Mouse (Mus musculus) lung, embryonic 15.5 days (tissue): ENCODE measurements around the gene Bmpr1a. TPM values are rescaled to one million over a fixed set of nuclear protein-coding genes. Genes with fewer than 3 reads are reported as not detected.

Experiments used
- ATAC-seq: fragments of 200-750 bp; cut with Nextera tagmentation; 2 replicates; pipeline ENCODE4 v1.8.0; 2017; ENCODE audit warnings: moderate number of reproducible peaks, borderline replicate concordance; ENCODE audit not compliant: low FRiP score, low TSS enrichment; ENCODE audit errors: extremely low read depth
- H3K27ac ChIP-seq: fragments of 300-500 bp; sonication (generic); 2 replicates; pipeline ENCODE4 v1.5.1; 2015; ENCODE audit warnings: moderate library complexity, mild to moderate bottlenecking, inconsistent platforms
- H3K27me3 ChIP-seq: fragments of 300-500 bp; sonication (generic); 2 replicates; pipeline ENCODE4 v1.6.1; 2015; ENCODE audit warnings: inconsistent platforms
- H3K36me3 ChIP-seq: fragments of 300-500 bp; sonication (generic); 2 replicates; pipeline ENCODE4 v1.6.1; 2015; ENCODE audit warnings: inconsistent platforms
- H3K4me1 ChIP-seq: fragments of 300-500 bp; sonication (generic); 2 replicates; pipeline ENCODE4 v1.6.1; 2015; ENCODE audit warnings: inconsistent platforms
- H3K4me2 ChIP-seq: fragments of 300-500 bp; sonication (generic); 2 replicates; pipeline ENCODE4 v1.6.1; 2015; ENCODE audit warnings: inconsistent platforms, mild to moderate bottlenecking, moderate library complexity
- H3K4me3 ChIP-seq: fragments of 300-500 bp; sonication (generic); 2 replicates; pipeline ENCODE4 v1.5.1; 2015; ENCODE audit warnings: mild to moderate bottlenecking, inconsistent platforms
- H3K9ac ChIP-seq: fragments of 300-500 bp; sonication (generic); 2 replicates; pipeline ENCODE4 v1.6.1; 2015; ENCODE audit warnings: inconsistent platforms
- H3K9me3 ChIP-seq: fragments of 300-500 bp; sonication (generic); 2 replicates; pipeline ENCODE4 v1.6.1; 2016; ENCODE audit warnings: inconsistent platforms
- WGBS: fragments of 180-500 bp; shearing (Covaris S2); methylation state at CpG from one replicate; pipeline ENCODE4 v1.1.7; 2015; 5-methylcytosine and 5-hydroxymethylcytosine counted together
- polyA plus RNA-seq: library from polyadenylated mRNA; unstranded; fragments of >200 nt; fragmentation: Nextera tagmentation; extraction: Ambion mirVana; gene quantifications from 2 replicates; pipeline ENCODE4 v1.2.1, GENCODE M21; 2015

Gene Bmpr1a
- polyA plus RNA-seq, 1 experiment from 2014 or later = 39.1 TPM

DNA sequence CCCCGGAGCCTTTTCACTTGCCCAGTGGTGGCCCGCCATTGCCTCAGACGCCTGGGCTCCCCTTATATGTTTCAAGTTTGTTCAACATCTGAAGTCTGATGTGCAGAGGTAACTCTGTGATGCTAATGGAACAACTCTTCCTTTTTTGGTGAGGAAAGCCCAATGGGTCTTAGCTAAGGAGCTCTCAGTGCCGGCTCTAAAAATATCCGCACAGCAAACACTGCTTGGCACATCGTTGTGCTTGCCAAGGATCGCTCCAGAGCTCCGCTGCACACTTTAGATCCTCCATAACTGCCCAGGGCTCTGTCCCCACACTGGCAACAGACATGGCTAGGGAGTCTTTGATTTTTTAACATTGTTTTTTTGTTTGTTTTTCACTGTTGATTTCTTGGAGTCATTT, 25.7 kb upstream of the Bmpr1a start:
- Histone ChIP-seq H3K9ac (no peak overlapping the region), H3K9me3 (no peaks in the 10 kb centered on the region), H3K36me3 (no peaks in the 10 kb centered on the region), H3K4me1 (peaks cover 6% of the 10 kb centered on the region; the same call in 1 of the 2 replicates), H3K27ac (0 out of 2 replicates have a peak overlapping the region, but pooled peaks have one; percentile 26), H3K27me3 (peaks cover 17% of the 10 kb centered on the region; the same call in 1 of the 2 replicates), H3K4me2 (no peak overlapping the region), H3K4me3 (no peak overlapping the region)
- no peak for ATAC-seq
- WGBS = 46% methylated on average over 8 of the region's 8 CpGs

DNA sequence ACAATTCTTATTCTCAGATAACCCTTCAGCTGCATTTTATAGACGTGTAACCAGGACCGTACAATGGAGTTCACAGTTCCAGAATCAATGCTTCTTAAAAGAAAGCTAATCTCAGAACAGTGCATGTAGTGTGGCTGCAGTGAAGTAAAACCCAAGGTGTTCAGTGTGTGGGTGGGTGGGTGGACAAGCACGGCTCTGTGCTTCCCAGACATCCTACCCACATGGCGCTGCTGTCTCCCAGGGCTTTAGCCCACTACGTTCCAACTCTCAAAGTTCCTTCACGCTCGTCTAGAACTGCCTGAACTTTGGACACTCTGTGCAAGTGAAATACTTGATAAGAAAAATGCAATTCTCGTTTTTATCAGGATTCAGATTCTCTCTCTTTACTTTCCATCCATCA, 19.6 kb upstream of the Bmpr1a start, which contains the start of gene 9230112D13Rik:
Gene 9230112D13Rik (minus strand): TSS at position 101 of the 400 bp plus-strand sequence.
- H3K27me3 ChIP-seq = peaks cover 42% of the 10 kb centered on the region
- no peak for ATAC-seq
- no peak within 1 kb of the TSS for H3K4me2 ChIP-seq
- H3K36me3 ChIP-seq = no peaks in the 10 kb centered on the region
- H3K4me1 ChIP-seq = peaks cover 4% of the 10 kb centered on the region; the same call in 1 of the 2 replicates
- no peak within 1 kb of the TSS for H3K4me3 ChIP-seq
- H3K27ac ChIP-seq = no peak within 1 kb of the TSS
- WGBS = 62% methylated on average over 8 of the region's 8 CpGs
- H3K9ac ChIP-seq = no peak within 1 kb of the TSS
- H3K9me3 ChIP-seq = no peaks in the 10 kb centered on the region

DNA sequence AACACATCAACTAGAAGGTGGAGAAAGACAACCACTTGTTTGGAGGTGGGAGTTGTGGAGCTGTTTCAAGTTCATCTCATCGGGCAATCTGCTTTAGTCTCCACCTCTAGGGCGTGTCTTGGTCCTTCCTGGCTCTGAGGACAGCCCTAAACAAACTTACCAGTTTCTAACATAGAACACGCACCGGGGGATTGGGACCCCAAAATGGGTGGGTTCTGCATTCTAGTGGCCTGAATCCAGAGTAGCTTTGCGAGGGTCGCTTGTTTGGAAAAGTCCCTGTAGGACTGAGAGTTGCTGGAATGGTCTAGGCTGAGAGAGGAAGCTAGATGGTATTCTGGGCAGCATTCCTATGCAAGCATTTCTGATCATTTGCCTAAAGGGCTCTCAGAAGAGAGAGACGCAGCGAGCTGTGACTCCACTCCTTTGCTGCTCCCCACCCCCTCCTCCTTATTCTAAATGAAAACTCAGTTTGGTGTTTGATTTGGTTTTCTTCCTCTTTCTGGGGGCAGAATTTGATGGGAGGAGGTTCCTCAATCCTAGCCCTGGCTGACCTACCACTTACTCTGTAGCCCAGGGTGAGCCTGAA, 14.9 kb upstream of the Bmpr1a start:
- no peaks in the 10 kb centered on the region for H3K9me3 ChIP-seq
- WGBS = 69% methylated on average over 8 of the region's 8 CpGs
- H3K27me3 ChIP-seq = peaks cover 47% of the 10 kb centered on the region
- no peak overlapping the region for H3K4me2 ChIP-seq
- no peak overlapping the region for H3K4me3 ChIP-seq
- no peak overlapping the region for H3K27ac ChIP-seq
- no peak overlapping the region for H3K9ac ChIP-seq
- no peaks in the 10 kb centered on the region for H3K36me3 ChIP-seq
- no peak for ATAC-seq
- H3K4me1 ChIP-seq = peaks cover 11% of the 10 kb centered on the region; the same call in 1 of the 2 replicates

DNA sequence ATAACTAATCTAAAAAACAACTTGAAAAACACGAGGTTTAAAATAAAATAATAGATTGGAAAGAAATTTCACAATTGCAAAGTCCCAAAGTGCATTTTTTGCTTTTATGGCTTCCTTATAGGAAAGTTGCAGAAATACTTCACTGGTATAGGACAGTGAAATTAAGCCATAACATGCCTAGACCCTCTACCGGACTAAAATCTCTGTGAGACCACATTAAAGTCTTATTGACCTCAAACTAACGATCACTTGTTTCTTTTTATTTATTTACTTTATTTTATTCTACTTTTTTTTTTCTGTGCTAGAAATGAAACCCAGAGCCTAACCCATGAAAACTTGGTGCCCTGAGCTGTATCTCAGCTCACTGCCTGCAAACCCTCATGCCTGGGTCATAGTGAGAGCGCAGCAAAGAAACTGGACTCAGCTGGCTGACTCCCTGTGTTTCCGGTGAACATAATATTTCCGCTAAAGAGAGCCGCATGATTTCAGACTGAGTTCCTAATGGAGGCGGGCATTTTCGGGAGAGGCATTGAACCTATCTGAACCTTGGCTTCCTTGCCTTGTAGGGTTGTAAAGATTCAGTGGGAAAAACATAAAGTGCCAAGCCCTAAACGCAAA, 13.9 kb upstream of the Bmpr1a start:
- Histone ChIP-seq H3K9ac (no peak overlapping the region), H3K36me3 (no peaks in the 10 kb centered on the region), H3K27ac (no peak overlapping the region), H3K9me3 (no peaks in the 10 kb centered on the region), H3K4me2 (no peak overlapping the region), H3K4me3 (no peak overlapping the region), H3K4me1 (peaks cover 11% of the 10 kb centered on the region; the same call in 1 of the 2 replicates), H3K27me3 (peaks cover 37% of the 10 kb centered on the region)
- 81% methylated on average over 10 of the region's 10 CpGs for WGBS
- ATAC-seq = no peak

DNA sequence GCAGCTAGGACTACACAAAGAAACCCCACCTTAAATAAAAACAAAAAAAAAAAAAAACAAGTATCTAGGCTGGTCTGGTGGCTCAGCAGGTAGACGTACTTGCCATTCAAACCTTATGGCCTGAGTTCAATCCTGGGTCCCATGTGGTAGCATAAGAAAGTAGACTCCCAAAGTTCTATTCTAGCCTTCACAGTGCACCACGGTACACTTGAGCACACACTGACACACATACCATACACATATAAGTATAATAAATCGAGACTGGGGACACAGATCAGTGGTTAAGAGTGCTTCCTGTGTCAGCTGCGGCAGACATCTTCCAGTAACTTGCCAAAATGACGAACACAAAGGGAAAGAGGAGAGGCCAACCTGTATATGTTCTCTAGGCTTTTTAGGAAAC, 12.7 kb upstream of the Bmpr1a start:
- Histone ChIP-seq H3K9me3 (no peaks in the 10 kb centered on the region), H3K4me1 (peaks cover 11% of the 10 kb centered on the region; the same call in 1 of the 2 replicates), H3K9ac (no peak overlapping the region), H3K4me2 (no peak overlapping the region), H3K36me3 (no peaks in the 10 kb centered on the region), H3K27ac (no peak overlapping the region), H3K4me3 (no peak overlapping the region), H3K27me3 (peaks cover 28% of the 10 kb centered on the region)
- WGBS = 74% methylated on average over 5 of the region's 5 CpGs
- ATAC-seq = no peak

DNA sequence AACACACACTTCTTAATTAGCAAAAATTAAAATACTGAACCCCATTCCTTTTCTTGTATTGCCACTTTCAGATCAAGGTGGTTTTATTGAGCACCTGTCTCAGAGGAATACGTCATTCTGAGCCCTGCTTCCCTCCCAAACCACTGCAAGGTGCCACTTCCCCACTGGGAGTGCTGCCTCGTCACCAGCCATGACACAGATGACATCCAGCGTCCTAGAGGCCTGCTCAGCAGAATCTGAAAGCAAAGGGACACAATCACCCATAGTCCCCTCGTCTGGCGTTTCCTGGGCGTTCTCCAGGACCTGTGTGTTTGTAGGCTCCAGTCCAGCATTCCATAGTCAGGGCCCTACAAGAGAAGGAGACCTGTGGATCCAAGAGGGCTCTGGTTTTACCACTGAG, 11.0 kb upstream of the Bmpr1a start:
- Histone ChIP-seq H3K9ac (no peak overlapping the region), H3K4me2 (no peak overlapping the region), H3K4me3 (no peak overlapping the region), H3K27ac (no peak overlapping the region), H3K36me3 (no peaks in the 10 kb centered on the region), H3K4me1 (peaks cover 13% of the 10 kb centered on the region; the same call in 1 of the 2 replicates), H3K9me3 (no peaks in the 10 kb centered on the region), H3K27me3 (peaks cover 23% of the 10 kb centered on the region)
- no peak for ATAC-seq
- WGBS = 32% methylated on average over 6 of the region's 6 CpGs

DNA sequence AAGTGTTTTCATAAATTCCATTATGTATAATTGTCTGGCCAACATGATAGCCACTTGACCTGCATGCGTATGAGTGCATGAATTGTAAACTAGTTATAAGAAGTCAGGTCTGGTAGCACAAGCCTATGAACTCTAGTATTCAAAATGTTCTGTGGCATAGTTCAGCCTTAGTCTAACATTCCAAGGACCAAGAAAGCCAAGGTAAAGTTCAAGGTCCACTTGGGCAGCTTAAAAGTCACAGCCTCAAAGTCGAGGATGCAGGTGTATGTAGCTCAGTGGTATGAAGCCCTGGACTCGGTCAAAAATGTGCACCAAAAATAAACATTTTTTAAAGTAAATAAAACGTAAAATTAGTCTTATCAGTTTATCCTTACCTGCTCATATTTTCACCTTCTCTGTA, 9.5 kb upstream of the Bmpr1a start:
- Histone ChIP-seq H3K27ac (no peak overlapping the region), H3K36me3 (no peaks in the 10 kb centered on the region), H3K4me3 (no peak overlapping the region), H3K9ac (no peak overlapping the region), H3K27me3 (peaks cover 18% of the 10 kb centered on the region), H3K9me3 (no peaks in the 10 kb centered on the region), H3K4me2 (no peak overlapping the region), H3K4me1 (peaks cover 23% of the 10 kb centered on the region)
- 55% methylated on average over 4 of the region's 4 CpGs for WGBS
- no peak for ATAC-seq

DNA sequence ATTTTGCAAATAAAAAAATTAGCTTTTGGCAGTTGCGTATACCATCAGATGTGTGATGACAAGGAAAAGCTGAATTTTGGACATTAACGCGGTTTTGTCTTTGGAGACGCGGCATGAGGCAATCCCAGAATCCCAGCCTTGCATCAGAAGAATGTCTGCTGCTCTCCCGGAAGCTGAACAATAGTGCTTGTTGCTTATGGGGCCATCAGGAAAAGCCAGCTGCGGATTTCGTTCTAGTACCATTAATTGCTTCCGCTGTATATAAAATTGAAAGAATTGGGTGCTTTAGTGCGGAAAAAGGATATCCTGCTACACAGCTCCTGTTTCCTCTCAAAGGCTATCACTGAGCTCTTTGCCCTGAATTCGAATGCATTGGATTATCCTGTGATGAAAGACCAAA, 8.8 kb upstream of the Bmpr1a start:
- WGBS = 38% methylated on average over 11 of the region's 11 CpGs
- Histone ChIP-seq H3K27ac (peak overlapping the region; percentile 41), H3K36me3 (no peaks in the 10 kb centered on the region), H3K9me3 (no peaks in the 10 kb centered on the region), H3K27me3 (peaks cover 13% of the 10 kb centered on the region), H3K9ac (no peak overlapping the region), H3K4me2 (peak overlapping the region; percentile 21), H3K4me3 (peak overlapping the region; percentile 3; the same call in 1 of the 2 replicates), H3K4me1 (peaks cover 23% of the 10 kb centered on the region)
- ATAC-seq = no peak; the same call in 1 of the 2 replicates

DNA sequence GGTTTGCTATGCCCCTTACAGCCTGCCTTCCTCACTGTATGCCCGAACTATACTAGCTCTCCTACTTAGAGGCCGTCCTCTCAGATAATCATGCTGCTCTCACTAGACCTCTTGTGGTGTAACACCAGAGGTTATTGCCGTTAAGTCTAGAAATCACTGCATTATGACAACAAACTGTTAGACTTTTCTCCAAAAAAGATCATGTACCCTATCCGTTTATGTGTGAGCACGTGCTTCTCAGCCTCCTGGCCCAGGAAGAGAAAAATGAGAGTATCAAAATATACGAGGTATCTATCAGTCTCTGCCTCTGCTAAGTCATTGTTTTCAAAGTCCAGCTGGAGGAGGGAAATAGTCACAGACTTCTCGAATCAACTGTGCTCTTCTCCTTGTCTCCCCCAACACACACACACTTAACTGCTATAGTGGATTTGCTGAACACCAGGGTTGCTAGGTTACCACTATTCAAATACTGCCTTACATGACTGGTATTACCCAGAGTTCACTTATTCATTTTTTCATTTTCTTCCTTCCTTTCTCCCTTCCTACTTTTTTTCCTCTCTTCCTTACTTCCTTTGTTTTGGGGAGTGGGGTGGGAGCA, 5.8 kb upstream of the Bmpr1a start:
- Histone ChIP-seq H3K9ac (no peak overlapping the region), H3K36me3 (no peaks in the 10 kb centered on the region), H3K4me2 (0 out of 2 replicates have a peak overlapping the region, but pooled peaks have one; percentile 3), H3K4me1 (peaks cover 22% of the 10 kb centered on the region), H3K27ac (peak overlapping the region; percentile 32), H3K27me3 (peaks cover 15% of the 10 kb centered on the region), H3K9me3 (no peaks in the 10 kb centered on the region), H3K4me3 (no peak overlapping the region)
- 14% methylated on average over 7 of the region's 7 CpGs for WGBS
- ATAC-seq = no peak

DNA sequence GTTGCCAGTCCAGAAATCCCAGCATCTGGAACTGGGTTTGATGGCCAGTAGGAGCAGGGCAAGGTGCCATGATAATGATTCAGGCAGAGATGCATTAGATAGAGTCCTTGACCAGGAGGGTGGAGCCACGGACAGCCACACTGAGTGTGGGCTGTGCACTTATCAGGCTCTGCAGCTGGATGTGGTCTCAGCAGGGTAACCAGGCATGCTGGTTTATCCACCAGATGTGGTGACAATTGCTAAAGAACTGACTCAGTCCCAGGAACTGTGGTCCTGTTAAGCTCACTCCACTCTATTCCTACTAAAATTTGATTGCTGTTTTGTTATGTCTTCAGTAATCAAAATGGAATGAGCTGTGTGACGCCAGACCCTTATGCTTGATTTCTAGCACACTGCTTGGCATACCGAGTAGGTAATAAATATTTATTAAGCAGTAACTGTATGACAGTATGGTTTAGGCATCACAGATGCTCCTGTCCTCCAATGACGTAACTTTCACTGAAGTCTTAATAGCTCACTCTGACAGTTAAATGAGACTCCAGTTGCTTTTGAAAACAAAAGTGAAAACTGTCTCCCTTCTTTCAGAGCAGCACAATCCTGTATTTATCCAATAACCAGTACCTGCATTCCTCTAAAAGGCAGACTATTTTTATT, 5.2 kb upstream of the Bmpr1a start:
- H3K4me2 ChIP-seq = 0 out of 2 replicates have a peak overlapping the region, but pooled peaks have one; percentile 3
- H3K9ac ChIP-seq = no peak overlapping the region
- peaks cover 28% of the 10 kb centered on the region for H3K4me1 ChIP-seq
- no peak; the same call in 1 of the 2 replicates for ATAC-seq
- H3K4me3 ChIP-seq = no peak overlapping the region
- H3K27ac ChIP-seq = peak overlapping the region; percentile 32; the same call in 1 of the 2 replicates
- no peaks in the 10 kb centered on the region for H3K36me3 ChIP-seq
- WGBS = 34% methylated on average over 4 of the region's 4 CpGs
- H3K9me3 ChIP-seq = no peaks in the 10 kb centered on the region
- H3K27me3 ChIP-seq = peaks cover 15% of the 10 kb centered on the region

DNA sequence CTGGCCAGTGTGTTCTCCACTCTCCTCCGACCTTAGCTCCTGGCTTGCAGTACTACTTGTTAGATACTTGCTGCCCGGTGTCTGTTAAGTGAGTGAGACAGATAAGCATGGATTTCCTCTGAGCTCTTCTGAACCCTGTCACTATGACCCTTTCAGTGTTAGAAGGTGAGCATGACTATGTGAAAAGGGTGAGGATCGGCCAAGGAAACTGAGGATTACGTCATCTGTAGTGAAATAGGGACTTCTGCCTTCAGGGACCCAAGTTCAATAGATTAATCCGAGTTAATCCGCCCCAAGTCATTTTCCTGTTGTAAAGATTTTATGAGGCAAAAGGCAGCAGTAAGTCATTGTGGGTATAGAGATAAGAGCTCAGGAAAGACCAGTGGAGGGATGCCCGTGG, 2.2 kb upstream of the Bmpr1a start:
- 56% methylated on average over 7 of the region's 7 CpGs for WGBS
- no peak overlapping the region for H3K27ac ChIP-seq
- no peak for ATAC-seq
- peaks cover 31% of the 10 kb centered on the region for H3K4me1 ChIP-seq
- H3K9ac ChIP-seq = no peak overlapping the region
- no peaks in the 10 kb centered on the region for H3K9me3 ChIP-seq
- H3K4me2 ChIP-seq = no peak overlapping the region
- peaks cover 15% of the 10 kb centered on the region for H3K27me3 ChIP-seq
- H3K36me3 ChIP-seq = no peaks in the 10 kb centered on the region
- no peak overlapping the region for H3K4me3 ChIP-seq
